Mouse (Mus musculus): ENCODE results near the gene Arhgap19.
"Not testable (repeated sequence)": the region's sequence is repeated elsewhere in the genome, so short reads cannot be mapped to it uniquely, and the experiment has no call there.

Arhgap19 gene

GRCm38 (mm10) chr19:41801742-41802369, at the start of gene Arhgap19:
Arhgap19 (minus strand) TSS chr19:41802047.
- DNase-seq (ENCODE audit: low read depth, low spot score): peak; percentile 88

DNA sequence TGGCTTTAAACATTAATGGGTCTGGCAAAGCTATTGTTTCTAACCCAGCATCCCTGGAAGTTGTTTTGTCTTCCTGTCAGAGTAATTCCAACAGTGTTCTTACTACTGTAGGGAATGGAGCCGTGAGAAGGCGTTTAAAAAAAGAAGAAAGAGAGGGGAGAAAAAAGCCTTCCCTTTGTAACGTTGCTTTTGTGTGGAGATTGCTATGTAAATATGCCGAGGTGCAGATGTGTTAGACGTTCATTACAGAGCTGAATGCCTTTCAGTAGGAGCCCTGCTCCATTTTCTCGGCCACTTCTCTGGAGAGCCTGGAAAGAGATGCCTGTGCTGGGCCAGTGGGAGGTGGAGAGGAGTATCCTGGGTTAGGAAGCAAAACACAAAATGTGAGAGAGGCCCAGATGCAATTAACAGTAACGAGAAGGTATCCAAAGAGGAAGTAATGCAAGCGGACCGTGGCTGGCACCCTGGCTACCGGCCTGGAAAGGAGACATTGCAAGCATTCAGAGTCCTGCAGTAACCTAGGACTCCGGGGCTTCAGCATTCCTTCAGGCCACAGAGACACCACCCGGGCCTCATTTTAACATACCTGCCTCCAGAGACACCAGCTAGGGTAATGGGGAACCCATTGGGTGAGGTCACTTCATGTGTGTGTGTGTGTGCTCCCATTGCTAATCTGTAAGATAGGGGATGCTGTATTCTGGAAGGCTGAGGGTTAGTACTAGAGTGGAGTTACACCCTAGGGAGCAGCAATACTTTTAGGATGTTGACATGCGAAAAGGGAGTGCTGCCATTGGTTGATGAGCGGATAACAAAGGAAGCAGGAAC, 49.1 kb upstream of the Arhgap19 start:
- DNase-seq (ENCODE audit: low read depth, low spot score): no peak

GRCm38 (mm10) chr19:41850021-41850718, 48.3 kb upstream of the Arhgap19 start:
- no peak for DNase-seq (ENCODE audit: low read depth, low spot score)

GRCm38 (mm10) chr19:41847992-41848851, 46.4 kb upstream of the Arhgap19 start, which contains the start of gene Frat2:
Frat2 (minus strand) TSS chr19:41848132.
- peak; percentile 81 for DNase-seq (ENCODE audit: low read depth, low spot score)

DNA sequence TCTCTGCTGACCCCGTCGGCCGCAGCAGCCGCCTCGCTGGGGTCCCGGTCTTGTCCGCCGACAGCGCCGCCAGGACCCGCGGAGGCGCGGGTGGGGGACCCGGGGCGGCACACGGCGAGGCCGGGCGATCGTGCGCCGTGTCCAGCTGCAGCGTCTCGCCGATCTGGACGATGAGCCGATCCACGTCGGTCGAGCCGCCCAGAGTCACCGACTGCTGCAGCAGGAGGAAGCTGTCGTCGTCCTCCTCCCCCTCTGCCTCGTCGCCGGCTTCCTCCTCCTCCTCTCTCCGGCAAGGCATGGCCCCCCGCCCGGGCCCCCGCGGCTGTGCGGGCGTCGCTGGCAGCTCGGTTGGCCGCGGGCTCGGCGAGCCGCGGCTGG, 45.8 kb upstream of the Arhgap19 start:
- DNase-seq (ENCODE audit: low read depth, low spot score): not testable (repeated sequence)

GRCm38 (mm10) chr19:41847091-41847581, 45.3 kb upstream of the Arhgap19 start:
- DNase-seq (ENCODE audit: low read depth, low spot score): no peak

GRCm38 (mm10) chr19:41846366-41847090, 44.7 kb upstream of the Arhgap19 start:
- no peak for DNase-seq (ENCODE audit: low read depth, low spot score)

DNA sequence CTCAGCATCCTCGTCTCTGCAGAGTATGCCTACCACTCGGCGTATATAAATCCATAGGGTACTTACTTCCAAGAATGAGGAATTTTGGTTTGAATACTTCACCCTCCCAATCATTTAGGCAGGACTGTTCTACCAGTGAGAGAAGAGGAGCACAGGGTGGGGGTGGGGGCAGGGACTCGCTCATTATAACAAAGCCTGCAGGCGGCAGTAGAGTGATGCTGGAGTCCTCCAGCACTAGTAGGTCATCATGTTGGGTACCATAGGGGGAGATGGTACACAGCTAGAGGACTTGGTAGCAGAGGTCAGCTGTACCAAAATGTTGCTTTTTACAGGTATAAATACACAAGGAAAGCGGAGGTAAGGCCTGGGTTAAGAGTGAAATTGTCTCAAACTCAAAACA, 42.5 kb upstream of the Arhgap19 start:
- no peak for DNase-seq (ENCODE audit: low read depth, low spot score)

DNA sequence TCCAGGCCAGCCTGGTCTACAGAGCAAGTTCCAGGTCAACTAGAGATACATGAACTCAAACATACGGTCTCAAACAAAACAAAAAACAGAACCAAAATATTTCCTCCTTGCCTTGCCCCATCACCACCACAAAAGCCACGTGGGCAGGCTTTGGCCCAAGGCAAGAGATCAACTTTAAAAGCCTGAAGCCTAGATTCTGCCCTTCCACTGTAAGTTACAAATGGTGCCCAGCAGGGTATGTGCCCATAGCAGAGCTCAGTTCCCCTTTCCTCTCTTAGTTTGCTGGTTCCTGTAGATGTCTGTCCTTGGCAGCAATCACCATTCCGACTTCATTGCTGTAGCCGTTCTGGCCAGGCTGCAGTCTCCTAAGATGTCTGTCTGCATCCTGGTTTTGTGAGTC, 40.9 kb upstream of the Arhgap19 start:
- no peak for DNase-seq (ENCODE audit: low read depth, low spot score)

DNA sequence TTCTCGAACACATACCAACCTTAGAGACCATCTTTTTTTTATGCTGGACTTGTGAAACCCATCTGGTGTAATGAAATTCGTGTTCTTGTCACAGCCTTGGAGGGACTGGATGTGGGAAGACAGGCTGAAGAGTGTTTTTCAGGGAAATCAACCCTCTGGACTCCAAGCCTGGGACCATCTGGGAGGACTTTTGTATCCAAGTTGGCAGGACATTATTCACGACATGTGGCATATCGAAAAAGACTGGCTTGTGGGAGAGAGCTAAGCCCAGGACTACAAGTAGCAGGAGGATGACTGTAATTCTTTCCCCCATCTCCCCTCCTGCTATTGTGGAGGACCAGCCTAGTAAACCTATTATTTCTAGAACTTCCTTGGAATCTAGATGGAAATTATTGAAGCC, 40.3 kb upstream of the Arhgap19 start:
- no peak for DNase-seq (ENCODE audit: low read depth, low spot score)

DNA sequence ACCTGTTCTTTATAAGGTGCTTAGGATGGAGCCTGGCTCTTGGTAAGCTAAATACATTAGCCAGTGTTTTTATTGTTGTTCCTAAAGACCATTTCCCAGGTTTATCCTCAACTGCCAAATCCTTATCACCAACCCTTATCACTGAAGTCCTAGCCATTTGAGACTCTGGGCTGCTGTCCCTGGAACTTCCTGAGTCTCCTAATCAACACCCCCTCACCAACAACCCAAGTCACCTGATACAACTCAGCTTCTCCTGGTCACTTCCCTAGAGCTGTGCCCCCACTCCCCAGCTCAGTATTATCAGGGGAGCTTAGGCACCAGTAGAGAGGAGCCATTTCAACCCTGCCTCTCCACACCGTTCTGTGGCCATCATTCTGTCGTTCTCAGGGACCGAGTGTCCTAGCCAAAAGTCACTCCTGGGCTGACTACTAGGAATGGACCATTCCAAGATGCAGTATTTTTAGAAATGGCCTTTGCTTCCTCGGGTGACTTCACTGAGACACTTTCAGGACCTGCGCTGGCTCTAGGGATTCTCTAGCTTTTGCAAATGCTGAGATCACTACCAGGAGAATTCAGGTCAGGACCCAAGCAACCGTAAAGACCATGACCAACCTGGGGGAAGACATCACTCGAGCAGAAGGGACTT, 39.4 kb upstream of the Arhgap19 start:
- no peak for DNase-seq (ENCODE audit: low read depth, low spot score)

GRCm38 (mm10) chr19:41839685-41840084, 37.8 kb upstream of the Arhgap19 start:
- no peak for DNase-seq (ENCODE audit: low read depth, low spot score)

DNA sequence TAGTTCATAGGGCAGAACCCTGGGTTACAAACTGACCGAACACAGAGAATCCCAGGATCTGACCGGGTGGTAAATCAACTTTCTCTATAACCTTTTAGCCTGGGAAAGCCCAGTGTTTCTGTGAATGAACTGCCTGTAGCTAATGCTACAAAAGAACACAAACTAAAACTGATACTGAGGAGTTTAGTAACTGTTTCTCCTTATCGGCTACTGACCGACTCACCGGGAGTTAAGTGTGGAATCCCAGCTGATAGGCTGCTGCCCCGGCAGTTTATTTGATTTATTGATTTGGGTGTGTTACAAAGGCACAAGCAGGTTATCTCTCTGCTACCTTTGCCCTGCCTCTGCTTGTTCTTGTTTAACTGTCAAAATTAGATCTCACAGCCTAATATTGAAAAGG, 37.0 kb upstream of the Arhgap19 start:
- no peak for DNase-seq (ENCODE audit: low read depth, low spot score)

GRCm38 (mm10) chr19:41837917-41838261, 36.0 kb upstream of the Arhgap19 start:
- no peak for DNase-seq (ENCODE audit: low read depth, low spot score)

GRCm38 (mm10) chr19:41837194-41837916, 35.5 kb upstream of the Arhgap19 start:
- no peak for DNase-seq (ENCODE audit: low read depth, low spot score)

DNA sequence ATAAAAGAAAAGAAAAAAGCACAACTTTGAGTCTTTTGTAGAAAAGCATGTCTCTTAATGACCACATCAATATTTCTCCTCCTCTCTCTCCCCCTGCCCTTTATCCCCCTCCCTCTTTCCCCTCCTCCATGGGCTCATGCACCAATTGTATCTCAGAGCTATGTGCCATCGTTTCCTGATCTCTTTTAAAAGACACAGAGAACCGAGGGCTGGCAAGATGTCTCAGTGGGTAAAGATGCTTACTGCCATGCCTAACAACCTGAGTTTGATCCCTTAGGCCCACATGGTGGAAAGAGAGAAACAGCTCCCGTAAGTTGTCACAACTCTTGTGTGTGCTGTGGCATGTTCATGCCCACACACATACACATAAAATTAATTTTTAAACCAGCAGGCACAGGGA, 34.9 kb upstream of the Arhgap19 start:
- DNase-seq (ENCODE audit: low read depth, low spot score): no peak

DNA sequence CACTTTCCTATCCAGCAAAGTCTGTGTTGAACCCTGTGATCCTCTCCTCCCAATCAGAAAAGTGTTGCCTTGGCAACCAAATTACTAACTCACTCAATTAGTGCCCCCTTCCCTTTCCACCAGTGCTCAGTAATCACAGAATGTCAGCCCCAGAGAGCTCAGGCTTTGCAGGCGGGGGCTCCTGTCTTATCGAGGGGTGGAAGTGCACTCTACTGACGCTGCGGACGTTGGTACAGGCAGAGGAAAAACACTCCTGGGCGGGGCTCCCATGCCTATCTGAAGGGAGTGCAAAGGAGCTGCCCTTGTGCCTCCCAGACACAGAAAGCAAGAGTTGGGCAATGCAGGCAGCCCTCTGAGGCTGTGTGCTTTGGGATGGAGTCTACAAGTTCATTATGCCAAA, 34.0 kb upstream of the Arhgap19 start:
- DNase-seq (ENCODE audit: low read depth, low spot score): no peak

GRCm38 (mm10) chr19:41835407-41835806, 33.6 kb upstream of the Arhgap19 start:
- no peak for DNase-seq (ENCODE audit: low read depth, low spot score)

- DNase-seq (ENCODE audit: low read depth, low spot score): no peak
These were observed 30.8 kb upstream of the Arhgap19 start for GRCm38 (mm10) chr19:41832501-41833201.
